Mouse (Mus musculus) neural tube, embryonic 14.5 days (tissue): ENCODE data around the gene Hist1h4k. TPM values are rescaled to one million over a fixed set of nuclear protein-coding genes. Genes with fewer than 3 reads are reported as not detected.
"Not testable (repeated sequence)": the region's sequence is repeated elsewhere in the genome, so short reads cannot be mapped to it uniquely, and the experiment has no call there.

Experiments
- ATAC-seq: fragments of 200-750 bp; cut with Nextera tagmentation; 2 replicates; pipeline ENCODE4 v1.8.0; 2017; ENCODE audit warnings: low read depth, mild to moderate bottlenecking, moderate TSS enrichment, moderate library complexity
- H3K27ac ChIP-seq: fragments of 300-500 bp; sonication (generic); 2 replicates; pipeline ENCODE4 v1.5.1; 2014; ENCODE audit warnings: low read depth, mild to moderate bottlenecking, control low read depth, low read length, moderate library complexity, mixed read lengths
- H3K27me3 ChIP-seq: fragments of 300-500 bp; sonication (generic); 2 replicates; pipeline ENCODE4 v1.6.1; 2014; ENCODE audit warnings: low read length; ENCODE audit not compliant: control insufficient read depth, insufficient read depth
- H3K36me3 ChIP-seq: fragments of 300-500 bp; sonication (generic); 2 replicates; pipeline ENCODE4 v1.6.1; 2014; ENCODE audit warnings: low read length, mixed read lengths; ENCODE audit not compliant: control insufficient read depth, insufficient read depth
- H3K4me1 ChIP-seq: fragments of 300-500 bp; sonication (generic); 2 replicates; pipeline ENCODE4 v1.6.1; 2014; ENCODE audit warnings: low read length; ENCODE audit not compliant: control insufficient read depth, insufficient read depth
- H3K4me2 ChIP-seq: fragments of 300-500 bp; sonication (generic); 2 replicates; pipeline ENCODE4 v1.6.1; 2014; ENCODE audit warnings: mild to moderate bottlenecking, low read depth, low read length, control low read depth
- H3K4me3 ChIP-seq: fragments of 300-500 bp; sonication (generic); 2 replicates; pipeline ENCODE4 v1.5.1; 2014; ENCODE audit warnings: low read depth, low read length, control low read depth, mixed read lengths
- H3K9ac ChIP-seq: fragments of 300-500 bp; sonication (generic); replicated peaks from 2 replicates; pipeline ENCODE4 v1.6.1; 2014; ENCODE audit warnings: low read depth, mild to moderate bottlenecking, control low read depth, low read length, mixed read lengths
- H3K9me3 ChIP-seq: fragments of 300-500 bp; sonication (generic); 2 replicates; pipeline ENCODE4 v1.6.1; 2016; ENCODE audit warnings: low read length; ENCODE audit not compliant: control insufficient read depth
- WGBS: fragments of 180-500 bp; shearing (Covaris S2); extraction: QIAGEN DNeasy Blood & Tissue Kit; methylation state at CpG from one replicate; pipeline ENCODE4 v1.1.7; 2014; 5-methylcytosine and 5-hydroxymethylcytosine counted together
- polyA plus RNA-seq: library from polyadenylated mRNA; unstranded; fragments of >200 nt; fragmentation: Nextera tagmentation; extraction: Ambion mirVana; gene quantifications from 2 replicates; pipeline ENCODE4 v1.2.1, GENCODE M21; 2014

Gene Hist1h4k
- polyA plus RNA-seq = 1.2 TPM in 1 of 2 replicates, not detected in the other

DNA sequence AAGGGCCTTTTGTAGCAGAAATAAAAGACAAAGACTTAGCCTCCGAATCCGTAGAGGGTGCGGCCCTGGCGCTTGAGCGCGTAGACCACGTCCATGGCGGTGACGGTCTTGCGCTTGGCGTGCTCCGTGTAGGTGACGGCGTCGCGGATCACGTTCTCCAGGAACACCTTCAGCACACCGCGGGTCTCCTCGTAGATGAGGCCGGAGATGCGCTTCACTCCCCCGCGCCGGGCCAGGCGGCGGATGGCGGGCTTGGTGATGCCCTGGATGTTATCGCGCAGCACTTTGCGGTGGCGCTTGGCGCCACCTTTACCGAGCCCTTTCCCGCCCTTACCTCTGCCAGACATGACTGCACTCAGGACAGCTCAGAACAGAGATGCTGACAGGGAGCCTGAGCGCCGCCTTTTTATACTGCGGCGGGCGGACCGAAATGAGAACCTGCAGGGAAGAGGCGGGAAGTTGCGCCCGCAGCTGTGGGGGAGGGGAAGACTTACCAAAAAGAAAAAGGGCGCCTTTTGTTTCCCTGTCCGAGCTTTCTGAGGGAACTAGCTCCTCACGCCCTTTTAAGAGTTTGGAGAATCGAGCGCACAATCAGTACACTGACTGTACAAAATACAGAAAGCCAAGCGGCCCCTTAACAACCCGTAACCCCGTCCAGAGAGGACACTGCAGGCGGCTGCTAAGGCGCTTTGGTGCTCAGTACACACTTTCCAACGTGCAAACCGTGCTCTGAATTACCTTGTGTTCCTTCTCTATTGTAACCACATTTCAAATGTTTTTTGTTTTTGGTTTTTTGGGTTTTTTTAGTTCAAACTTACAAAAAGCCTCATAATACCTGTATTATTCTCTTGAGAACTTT is at the start of gene Hist1h4k:
TSS of gene Hist1h4k (minus strand) at position 347 of the 859 bp plus-strand sequence.
- H3K4me1 ChIP-seq = peaks cover 33% of the 10 kb centered on the region
- H3K9me3 ChIP-seq, H3K36me3 ChIP-seq, H3K27me3 ChIP-seq: not testable (repeated sequence)
- H3K9ac ChIP-seq = peak within 1 kb of the TSS; percentile 39
- peak within 1 kb of the TSS; percentile 91 for H3K4me2 ChIP-seq
- peak within 1 kb of the TSS; percentile 54 for H3K4me3 ChIP-seq
- H3K27ac ChIP-seq = peak within 1 kb of the TSS; percentile 80
- WGBS = under 1% methylated on average over 42 of the region's 56 CpGs
- peak; percentile 88 for ATAC-seq

DNA sequence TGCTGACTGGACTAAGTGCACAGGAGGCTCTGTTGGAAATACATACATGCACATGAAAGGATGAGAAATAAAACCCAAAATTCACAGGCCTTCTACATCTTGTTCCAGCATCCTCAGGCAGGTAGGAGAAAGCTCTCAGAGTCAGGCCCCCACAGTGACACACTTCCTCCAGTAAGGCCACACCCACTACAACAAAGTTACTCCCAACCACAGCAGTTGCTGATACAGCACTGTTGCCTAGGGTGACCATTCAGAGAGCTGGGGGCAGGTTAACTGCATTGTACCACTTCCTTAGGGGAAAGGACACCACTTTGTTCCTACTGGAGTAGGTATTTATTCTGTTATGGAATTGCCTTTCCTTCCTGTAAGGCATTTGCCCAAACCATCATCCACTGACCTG is 46.9 kb upstream of the Hist1h4k start:
- H3K9me3 ChIP-seq, H3K27ac ChIP-seq, H3K36me3 ChIP-seq, H3K4me3 ChIP-seq, H3K4me2 ChIP-seq, H3K4me1 ChIP-seq, ATAC-seq, H3K9ac ChIP-seq, H3K27me3 ChIP-seq: not testable (repeated sequence)

DNA sequence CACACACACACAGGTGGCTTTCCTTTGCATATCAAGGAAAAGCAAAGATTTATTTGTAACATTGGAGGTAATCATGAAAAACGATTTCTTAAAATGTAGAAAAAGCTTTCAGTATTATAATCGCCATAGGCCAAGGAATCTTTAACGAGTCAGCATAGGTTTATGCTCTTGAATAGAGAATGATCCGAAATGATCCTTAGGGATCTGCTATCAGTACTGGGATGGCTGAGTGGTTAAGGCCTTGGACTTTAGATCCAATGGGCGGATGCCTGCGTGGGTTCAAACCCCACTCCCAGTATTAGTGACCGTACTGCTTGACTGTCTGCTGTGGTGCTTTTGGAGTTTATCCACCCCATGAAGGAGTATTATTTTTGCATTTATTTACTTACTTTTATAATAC is 45.3 kb upstream of the Hist1h4k start:
- 91% methylated on average over 7 of the region's 7 CpGs for WGBS
- ATAC-seq = no peak

DNA sequence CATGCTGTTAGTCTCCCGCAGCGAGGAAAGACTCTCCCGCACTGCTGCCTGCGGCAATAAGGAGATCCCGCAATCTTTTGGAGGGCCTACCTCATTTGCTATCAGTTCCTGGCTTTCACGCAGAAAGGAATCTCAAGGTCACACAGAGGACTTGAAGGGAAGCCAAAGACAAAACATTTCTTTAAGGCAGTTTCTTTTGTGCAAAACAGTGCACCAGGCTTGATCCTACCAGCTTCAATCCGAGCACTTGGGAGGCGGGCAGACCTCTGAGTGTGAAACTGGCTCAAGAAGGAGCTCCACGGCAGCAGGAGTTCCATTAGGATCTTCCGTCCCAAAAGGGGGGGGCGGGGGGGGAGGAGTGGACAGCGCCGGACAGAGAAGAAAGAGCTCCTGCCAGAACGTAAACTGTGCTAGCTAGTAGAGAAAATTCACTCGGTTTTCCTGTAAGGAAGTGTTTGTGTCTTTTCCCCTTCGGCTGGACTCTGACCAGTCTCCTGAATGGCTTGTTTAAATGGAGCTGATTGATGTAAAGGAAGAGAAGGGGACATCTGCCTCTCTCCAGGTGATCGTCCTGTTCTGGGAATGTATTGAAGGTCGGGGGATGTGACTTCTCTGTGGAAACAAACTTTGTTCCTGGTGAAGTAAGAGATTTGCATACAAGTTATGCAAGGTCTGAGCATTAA is 40.4 kb upstream of the Hist1h4k start:
- no peak for ATAC-seq
- H3K4me1 ChIP-seq = peaks cover 12% of the 10 kb centered on the region
- H3K36me3 ChIP-seq = no peaks in the 10 kb centered on the region
- no peak overlapping the region for H3K9ac ChIP-seq
- 7% methylated on average over 17 of the region's 18 CpGs for WGBS
- H3K27me3 ChIP-seq = no peaks in the 10 kb centered on the region
- H3K9me3 ChIP-seq = no peaks in the 10 kb centered on the region
- no peak overlapping the region for H3K27ac ChIP-seq
- peak overlapping the region; percentile 40 for H3K4me2 ChIP-seq
- no peak overlapping the region for H3K4me3 ChIP-seq

More for the DNA sequence above, 45.3 kb upstream of the Hist1h4k start:
- no peaks in the 10 kb centered on the region for H3K9me3 ChIP-seq
- H3K4me1 ChIP-seq = no peaks in the 10 kb centered on the region
- no peak overlapping the region for H3K4me3 ChIP-seq
- no peak overlapping the region for H3K9ac ChIP-seq
- H3K4me2 ChIP-seq = no peak overlapping the region
- no peaks in the 10 kb centered on the region for H3K36me3 ChIP-seq
- H3K27ac ChIP-seq = no peak overlapping the region
- H3K27me3 ChIP-seq = no peaks in the 10 kb centered on the region

DNA sequence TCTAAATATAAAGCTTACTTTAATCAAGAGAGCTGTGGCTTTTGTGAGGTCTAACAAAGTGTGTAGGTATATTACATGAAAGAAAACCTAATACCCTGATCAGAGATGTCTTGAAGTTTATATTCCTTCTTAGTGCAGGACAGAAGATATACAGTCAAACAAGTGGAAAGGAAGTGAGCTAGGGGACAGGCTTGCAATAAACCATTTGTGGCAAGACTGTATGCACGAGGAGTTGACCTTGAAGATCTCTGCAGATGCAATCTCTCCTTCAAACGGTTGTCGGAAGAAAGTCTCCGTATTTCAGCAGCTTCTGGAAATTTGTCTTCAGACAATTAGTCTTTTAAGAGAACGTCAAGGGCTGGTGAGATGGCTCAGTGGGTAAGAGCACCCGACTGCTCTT is 39.6 kb upstream of the Hist1h4k start:
- Histone ChIP-seq H3K4me3 (no peak overlapping the region), H3K9me3 (no peaks in the 10 kb centered on the region), H3K4me1 (peaks cover 12% of the 10 kb centered on the region), H3K36me3 (no peaks in the 10 kb centered on the region), H3K9ac (no peak overlapping the region), H3K27me3 (no peaks in the 10 kb centered on the region), H3K4me2 (no peak overlapping the region), H3K27ac (no peak overlapping the region)
- 57% methylated on average over 6 of the region's 6 CpGs for WGBS
- no peak for ATAC-seq

DNA sequence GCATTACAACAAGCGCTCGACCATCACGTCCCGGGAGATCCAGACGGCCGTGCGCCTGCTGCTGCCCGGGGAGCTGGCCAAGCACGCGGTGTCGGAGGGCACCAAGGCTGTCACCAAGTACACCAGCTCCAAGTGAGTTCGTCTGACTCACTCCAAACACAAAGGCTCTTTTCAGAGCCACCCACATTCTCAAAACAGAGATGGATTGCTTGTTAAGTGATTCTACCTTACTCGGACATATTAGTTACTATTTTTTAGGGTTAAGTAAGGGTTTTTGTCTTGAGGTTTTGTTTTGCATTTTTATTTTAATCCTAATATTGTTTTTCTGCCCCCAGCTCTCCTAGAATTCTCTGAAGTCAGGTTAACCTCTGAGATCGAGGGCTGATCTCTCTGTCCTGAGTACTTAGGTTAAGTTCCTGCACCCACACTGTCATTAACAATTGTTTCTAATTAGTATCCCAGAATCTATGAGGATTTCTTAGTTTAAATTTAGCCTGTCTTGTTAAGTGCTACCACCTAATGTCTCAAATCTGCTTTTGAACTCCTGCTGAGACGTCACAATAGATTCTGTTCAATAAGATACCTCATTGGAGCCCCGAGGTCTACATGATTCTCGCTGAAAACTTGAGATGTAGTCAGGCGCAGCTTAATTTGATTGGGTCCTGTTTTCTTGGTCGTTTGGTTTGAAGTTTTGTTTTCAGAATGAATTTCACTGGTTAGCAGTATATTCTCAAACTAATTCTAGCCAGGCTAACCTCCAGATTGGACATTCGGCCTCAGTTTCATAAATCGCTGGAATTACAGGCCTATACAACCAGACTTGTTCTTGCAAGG is 37.7 kb upstream of the Hist1h4k start:
- no peaks in the 10 kb centered on the region for H3K9me3 ChIP-seq
- H3K36me3 ChIP-seq = no peaks in the 10 kb centered on the region
- H3K4me3 ChIP-seq = peak overlapping the region; percentile 29
- WGBS = 12% methylated on average over 14 of the region's 21 CpGs
- H3K9ac ChIP-seq = no peak overlapping the region
- ATAC-seq = peak; percentile 29; the same call in 1 of the 2 replicates
- peak overlapping the region; percentile 56 for H3K4me2 ChIP-seq
- no peaks in the 10 kb centered on the region for H3K27me3 ChIP-seq
- peaks cover 16% of the 10 kb centered on the region for H3K4me1 ChIP-seq
- H3K27ac ChIP-seq = peak overlapping the region; percentile 5; the same call in 1 of the 2 replicates

DNA sequence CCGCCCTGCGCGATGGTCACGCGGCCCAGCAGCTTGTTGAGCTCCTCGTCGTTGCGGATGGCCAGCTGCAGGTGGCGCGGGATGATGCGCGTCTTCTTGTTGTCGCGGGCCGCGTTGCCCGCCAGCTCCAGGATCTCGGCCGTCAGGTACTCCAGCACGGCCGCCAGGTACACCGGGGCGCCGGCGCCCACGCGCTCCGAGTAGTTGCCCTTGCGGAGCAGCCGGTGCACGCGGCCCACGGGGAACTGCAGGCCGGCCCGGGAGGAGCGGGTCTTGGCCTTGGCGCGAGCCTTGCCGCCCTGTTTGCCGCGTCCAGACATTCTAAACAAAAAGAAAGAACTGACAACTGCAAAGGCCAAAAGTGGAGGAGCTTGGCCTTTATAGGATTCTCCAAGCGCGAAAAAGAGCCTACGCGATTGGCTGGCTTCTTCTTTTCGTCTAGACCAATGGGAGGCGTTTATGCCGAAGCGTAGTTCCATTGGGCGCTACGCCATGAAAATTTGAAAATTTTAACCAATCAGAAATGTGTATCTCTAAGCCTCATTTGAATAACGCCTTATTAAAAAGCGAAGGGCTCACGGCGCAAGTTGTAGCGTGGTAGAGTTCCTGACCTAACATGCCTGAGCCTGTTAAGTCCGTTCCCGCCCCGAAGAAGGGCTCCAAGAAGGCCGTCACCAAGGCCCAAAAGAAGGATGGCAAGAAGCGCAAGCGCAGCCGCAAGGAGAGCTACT is 36.8 kb upstream of the Hist1h4k start, which contains the start of the genes Hist1h2an and Hist1h2bp:
TSS of gene Hist1h2an (minus strand) at position 320 of the 731 bp plus-strand sequence.
TSS of gene Hist1h2bp (plus strand) at position 563 of the 731 bp plus-strand sequence.
- Histone ChIP-seq H3K4me3 (peak within 1 kb of the TSS; percentile 29), H3K4me2 (peak within 1 kb of the TSS; percentile 56), H3K4me1 (peaks cover 23% of the 10 kb centered on the region), H3K27ac (peak within 1 kb of the TSS; percentile 52)
- not testable (repeated sequence) for H3K27me3 ChIP-seq, H3K36me3 ChIP-seq, H3K9ac ChIP-seq, H3K9me3 ChIP-seq
- peak; percentile 95 for ATAC-seq
- WGBS = under 1% methylated on average over 35 of the region's 63 CpGs

DNA sequence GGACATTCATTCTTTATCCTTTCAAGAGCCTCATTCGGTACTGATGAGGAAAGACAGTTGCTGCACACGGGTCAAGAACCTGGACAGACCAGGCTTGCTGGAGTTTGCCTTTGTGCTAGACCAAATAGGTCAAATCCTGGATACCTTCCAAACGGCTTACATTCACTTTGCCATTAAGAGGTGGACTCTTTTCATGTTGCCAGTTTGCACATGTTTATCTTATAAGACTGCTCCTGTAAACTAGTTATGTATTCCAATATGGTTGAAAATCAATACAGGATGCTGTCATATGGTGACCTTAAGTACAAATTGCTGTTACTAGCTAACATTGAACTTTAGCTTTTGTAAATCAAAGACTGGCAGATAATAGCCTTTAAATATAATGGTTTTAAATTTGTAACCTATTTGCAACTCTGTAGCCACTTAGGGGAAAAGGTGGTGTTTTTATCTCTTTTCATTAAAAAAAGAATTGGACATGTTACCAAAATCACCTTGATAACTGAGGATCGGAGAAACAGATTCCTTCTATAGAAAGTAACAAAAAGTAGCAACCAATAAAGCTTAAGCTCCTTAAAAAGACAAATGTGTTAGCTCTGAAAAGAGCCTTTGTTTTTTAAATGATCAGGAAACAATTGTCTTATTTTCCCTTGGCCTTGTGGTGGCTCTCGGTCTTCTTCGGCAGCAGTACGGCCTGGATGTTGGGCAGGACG is 36.0 kb upstream of the Hist1h4k start:
- Histone ChIP-seq H3K9me3 (no peaks in the 10 kb centered on the region), H3K4me1 (peaks cover 23% of the 10 kb centered on the region), H3K27me3 (no peaks in the 10 kb centered on the region), H3K27ac (no peak overlapping the region), H3K4me2 (peak overlapping the region; percentile 56), H3K36me3 (no peaks in the 10 kb centered on the region), H3K9ac (no peak overlapping the region), H3K4me3 (peak overlapping the region; percentile 29)
- no peak for ATAC-seq
- WGBS = 3% methylated on average over 8 of the region's 8 CpGs
